Mouse (Mus musculus) midbrain, postnatal 0 days (tissue): ENCODE results near the gene Ubash3a. TPM values are rescaled to one million over a fixed set of nuclear protein-coding genes. Genes with fewer than 3 reads are reported as not detected.
A peak's percentile ranks its signal among the peaks of the same experiment; 100 is the strongest.
"Not testable (repeated sequence)": the region's sequence is repeated elsewhere in the genome, so short reads cannot be mapped to it uniquely, and the experiment has no call there.

Experiments used
- ATAC-seq: fragments of 200-750 bp; cut with Nextera tagmentation; 2 replicates; pipeline ENCODE4 v1.8.0; 2017; ENCODE audit warnings: moderate number of reproducible peaks, mild to moderate bottlenecking, moderate TSS enrichment, moderate library complexity; ENCODE audit not compliant: low FRiP score
- DNase-seq: peaks from one replicate; pipeline ENCODE4 v3.0.0-alpha.2; 2015; ENCODE audit warnings: low spot score
- H3K27ac ChIP-seq: fragments of 300-500 bp; sonication (generic); 2 replicates; pipeline ENCODE4 v1.5.1; 2014; ENCODE audit warnings: low read depth, mild to moderate bottlenecking, low read length, mixed read lengths
- H3K27me3 ChIP-seq: fragments of 300-500 bp; sonication (generic); 2 replicates; pipeline ENCODE4 v1.6.1; 2014; ENCODE audit warnings: low read length, control low read depth, mixed read lengths; ENCODE audit not compliant: insufficient read depth
- H3K36me3 ChIP-seq: fragments of 300-500 bp; sonication (generic); 2 replicates; pipeline ENCODE4 v1.6.1; 2014; ENCODE audit warnings: low read length, control low read depth, mixed read lengths; ENCODE audit not compliant: insufficient read depth
- H3K4me1 ChIP-seq: fragments of 300-500 bp; sonication (generic); 2 replicates; pipeline ENCODE4 v1.6.1; 2014; ENCODE audit warnings: mild to moderate bottlenecking, control low read depth, antibody characterized with exemption, low read length, mixed read lengths; ENCODE audit not compliant: insufficient read depth
- H3K4me2 ChIP-seq: fragments of 300-500 bp; sonication (generic); 2 replicates; pipeline ENCODE4 v1.6.1; 2014; ENCODE audit warnings: low read depth, mild to moderate bottlenecking, low read length, mixed read lengths; ENCODE audit not compliant: poor library complexity, severe bottlenecking
- H3K4me3 ChIP-seq: fragments of 300-500 bp; sonication (generic); 2 replicates; pipeline ENCODE4 v1.5.1; 2014; ENCODE audit warnings: low read depth, mild to moderate bottlenecking, low read length, moderate library complexity
- H3K9ac ChIP-seq: fragments of 300-500 bp; sonication (generic); replicated peaks from 2 replicates; pipeline ENCODE4 v1.6.1; 2014; ENCODE audit warnings: mild to moderate bottlenecking, low read length, moderate library complexity, mixed read lengths; ENCODE audit not compliant: poor library complexity, severe bottlenecking
- H3K9me3 ChIP-seq: fragments of 300-500 bp; sonication (generic); 2 replicates; pipeline ENCODE4 v1.6.1; 2016; ENCODE audit warnings: low read length, control low read depth
- CTCF ChIP-seq: IDR thresholded peaks from 2 replicates; pipeline ENCODE4 v1.5.1; 2016; ENCODE audit warnings: antibody characterized with exemption, mild to moderate bottlenecking
- WGBS: fragments of 180-500 bp; shearing (Covaris S2); extraction: QIAGEN DNeasy Blood & Tissue Kit; methylation state at CpG from one replicate; pipeline ENCODE4 v1.1.7; 2014; 5-methylcytosine and 5-hydroxymethylcytosine counted together
- polyA plus RNA-seq: library from polyadenylated mRNA; unstranded; fragments of >200 nt; fragmentation: Nextera tagmentation; extraction: Ambion mirVana; gene quantifications from 2 replicates; pipeline ENCODE4 v1.2.1, GENCODE M21; 2015
- total RNA-seq: library from RNA; depleted of rRNA; stranded (reverse); fragments of >200 nt; gene quantifications from 2 replicates; pipeline ENCODE4 v1.2.3, GENCODE M21; 2014

Gene Ubash3a
- total and polyA plus RNA-seq, 2 experiments from 2014 or later, result not detected

DNA sequence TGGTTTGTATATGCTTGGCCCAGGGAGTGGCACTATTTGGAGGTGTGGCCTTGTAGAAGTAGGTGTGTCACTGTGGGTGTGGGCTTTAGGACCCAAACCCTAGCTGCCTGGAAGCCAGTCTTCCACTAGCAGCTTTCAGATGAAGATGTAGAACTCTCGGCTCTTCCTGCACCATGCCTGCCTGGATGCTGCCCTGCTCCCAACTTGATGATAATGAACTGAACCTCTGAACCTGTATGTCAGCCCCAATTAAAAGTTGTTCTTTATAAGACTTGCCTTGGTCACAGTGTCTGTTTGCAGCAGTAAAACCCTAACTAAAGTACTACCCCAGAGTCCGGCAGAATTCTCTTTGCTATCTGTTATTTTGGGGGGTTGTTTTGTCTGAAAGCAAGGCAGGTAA is 62.1 kb downstream of the Ubash3a start:
- H3K36me3 ChIP-seq, result no peaks in the 10 kb centered on the region
- DNase-seq, result no peak
- no peak overlapping the region for H3K27ac ChIP-seq
- H3K4me1 ChIP-seq, result no peaks in the 10 kb centered on the region
- no peak for ATAC-seq
- WGBS, result 84% methylated on average over 2 of the region's 2 CpGs
- no peak overlapping the region for H3K4me2 ChIP-seq
- H3K9me3 ChIP-seq, result no peaks in the 10 kb centered on the region
- no peak for TF ChIP-seq CTCF
- no peak overlapping the region for H3K4me3 ChIP-seq
- no peak overlapping the region for H3K9ac ChIP-seq
- no peaks in the 10 kb centered on the region for H3K27me3 ChIP-seq

GRCm38 (mm10) chr17:31270246-31270645 is 62.6 kb downstream of the Ubash3a start:
- Histone ChIP-seq H3K36me3 (no peaks in the 10 kb centered on the region), H3K4me2 (no peak overlapping the region), H3K4me3 (no peak overlapping the region), H3K9ac (no peak overlapping the region), H3K27ac (no peak overlapping the region), H3K9me3 (no peaks in the 10 kb centered on the region), H3K4me1 (no peaks in the 10 kb centered on the region), H3K27me3 (no peaks in the 10 kb centered on the region)
- no peak for TF ChIP-seq CTCF
- 87% methylated on average over 4 of the region's 4 CpGs for WGBS
- ATAC-seq (no peak), DNase-seq (no peak)

DNA sequence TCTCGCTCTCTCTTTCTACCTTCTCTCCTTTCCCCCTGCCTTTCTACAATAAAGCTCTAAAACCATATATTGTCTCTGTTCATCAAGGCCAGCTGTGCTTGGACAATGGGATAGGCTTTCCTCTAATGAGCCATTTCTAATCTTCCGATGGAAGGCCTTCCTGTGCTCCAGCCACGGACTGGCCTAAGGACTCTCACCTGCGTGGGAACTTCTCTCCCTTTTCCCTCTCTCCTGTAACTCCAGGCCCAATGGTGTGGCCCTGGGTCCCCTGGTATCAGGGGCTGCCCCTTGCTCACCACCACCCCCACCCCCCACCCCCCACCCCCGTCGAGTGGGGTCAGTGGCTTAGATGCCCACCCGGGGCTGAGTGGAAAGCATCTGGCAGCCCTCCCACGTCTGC is 63.1 kb downstream of the Ubash3a start:
- not testable (repeated sequence) for H3K4me2 ChIP-seq, H3K36me3 ChIP-seq, H3K4me3 ChIP-seq, ATAC-seq, H3K27ac ChIP-seq, H3K9ac ChIP-seq, H3K27me3 ChIP-seq, H3K9me3 ChIP-seq, DNase-seq, H3K4me1 ChIP-seq
- 78% methylated on average over 8 of the region's 8 CpGs for WGBS

- Histone ChIP-seq H3K4me1 (no peaks in the 10 kb centered on the region), H3K9me3 (no peaks in the 10 kb centered on the region), H3K4me3 (no peak overlapping the region), H3K27ac (no peak overlapping the region), H3K9ac (no peak overlapping the region), H3K4me2 (no peak overlapping the region), H3K27me3 (no peaks in the 10 kb centered on the region), H3K36me3 (no peaks in the 10 kb centered on the region)
- no peak for ATAC-seq
- 53% methylated on average over 5 of the region's 7 CpGs for WGBS
- DNase-seq, result no peak
- TF ChIP-seq CTCF, result peak; percentile 57
Measured at GRCm38 (mm10) chr17:31271136-31271851, 63.6 kb downstream of the Ubash3a start.

DNA sequence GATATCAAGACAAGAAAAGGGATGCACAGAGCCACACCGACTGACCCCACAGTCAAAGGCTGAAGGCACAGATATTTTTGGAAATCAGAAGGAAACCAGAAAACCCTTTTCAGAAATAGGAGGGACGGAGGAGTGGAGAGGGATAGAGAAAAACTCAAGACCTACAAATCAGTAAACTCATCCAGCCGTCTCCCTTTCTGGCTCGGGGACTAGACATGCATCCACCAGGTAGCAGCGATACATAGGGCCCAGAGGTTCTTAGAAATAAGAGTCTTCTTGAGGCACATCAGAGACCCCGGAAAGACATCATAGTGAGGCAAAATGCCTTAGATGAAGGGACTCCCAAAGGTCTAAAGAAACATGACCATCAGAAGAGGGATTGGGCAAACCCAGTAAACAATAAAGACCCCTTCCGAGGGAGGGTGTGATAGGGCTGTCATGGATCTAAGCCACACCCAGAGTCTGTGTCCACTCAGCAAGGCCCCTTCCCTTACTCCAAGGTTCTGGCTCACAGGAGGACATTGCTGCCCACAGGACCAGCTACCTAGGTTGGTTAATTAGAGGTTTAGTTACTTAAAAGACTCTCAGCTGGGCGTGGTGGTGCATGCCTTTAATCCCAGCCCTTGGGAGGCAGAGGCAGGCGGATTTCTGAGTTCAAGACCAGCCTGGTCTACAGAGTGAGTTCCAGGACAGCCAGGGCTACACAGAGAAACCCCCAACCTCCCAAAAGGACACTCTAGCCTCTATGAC is 64.9 kb downstream of the Ubash3a start:
- Histone ChIP-seq H3K9ac (no peak overlapping the region), H3K9me3 (no peaks in the 10 kb centered on the region), H3K36me3 (no peaks in the 10 kb centered on the region), H3K4me2 (no peak overlapping the region), H3K4me1 (peaks cover 3% of the 10 kb centered on the region; the same call in 1 of the 2 replicates), H3K27me3 (no peaks in the 10 kb centered on the region), H3K27ac (no peak overlapping the region), H3K4me3 (no peak overlapping the region)
- no peak for TF ChIP-seq CTCF
- ATAC-seq (no peak), DNase-seq (no peak)
- WGBS, result 91% methylated on average over 9 of the region's 9 CpGs

DNA sequence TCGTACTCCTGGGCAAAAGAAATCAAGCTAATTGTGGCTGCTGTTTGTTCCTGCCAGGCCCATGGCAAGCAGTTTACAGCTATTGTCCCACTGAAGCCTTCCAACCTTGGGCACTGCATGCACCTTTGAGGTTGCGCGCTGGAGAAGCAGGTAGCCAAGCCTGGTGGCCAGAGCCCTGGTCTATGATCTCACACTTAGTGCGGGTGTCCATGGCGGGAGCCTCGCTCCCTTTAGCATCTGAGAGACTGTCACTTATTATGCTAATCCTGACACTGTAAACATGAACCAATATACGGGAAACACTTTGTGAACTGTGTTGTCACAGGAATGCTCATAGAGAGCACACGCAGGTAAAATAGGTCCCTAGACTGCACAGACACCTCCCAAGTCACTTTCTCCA is 66.0 kb downstream of the Ubash3a start:
- WGBS, result 83% methylated on average over 8 of the region's 8 CpGs
- TF ChIP-seq CTCF, result no peak
- ATAC-seq, result no peak

More for the DNA sequence above, 66.0 kb downstream of the Ubash3a start:
- Histone ChIP-seq H3K9me3 (no peaks in the 10 kb centered on the region), H3K27me3 (no peaks in the 10 kb centered on the region), H3K9ac (no peak overlapping the region), H3K4me2 (no peak overlapping the region), H3K27ac (no peak overlapping the region), H3K36me3 (no peaks in the 10 kb centered on the region), H3K4me1 (peaks cover 3% of the 10 kb centered on the region; the same call in 1 of the 2 replicates), H3K4me3 (no peak overlapping the region)
- DNase-seq, result no peak
